Mouse (Mus musculus) intestine, embryonic 14.5 days (tissue): ENCODE results near the gene Cpeb1. TPM values are rescaled to one million over a fixed set of nuclear protein-coding genes. Genes with fewer than 3 reads are reported as not detected.

Source experiments
- ATAC-seq: fragments of 200-750 bp; cut with Nextera tagmentation; replicated peaks from 2 replicates; pipeline ENCODE4 v1.8.0; 2017; ENCODE audit warnings: low read depth, moderate number of reproducible peaks, moderate TSS enrichment, moderate library complexity; ENCODE audit not compliant: low FRiP score, low TSS enrichment
- DNase-seq: peaks from one replicate; pipeline ENCODE4 v3.0.0-alpha.2; 2018; ENCODE audit warnings: low spot score
- H3K27ac ChIP-seq: fragments of 300-500 bp; sonication (generic); 2 replicates; pipeline ENCODE4 v1.5.1; 2014; ENCODE audit warnings: low read depth, mild to moderate bottlenecking, control low read depth
- H3K27me3 ChIP-seq: fragments of 300-500 bp; sonication (generic); replicated peaks from 2 replicates; pipeline ENCODE4 v1.6.1; 2014; ENCODE audit warnings: low read length, control low read depth; ENCODE audit not compliant: control insufficient read depth, insufficient read depth
- H3K36me3 ChIP-seq: fragments of 300-500 bp; sonication (generic); 2 replicates; pipeline ENCODE4 v1.6.1; 2014; ENCODE audit warnings: low read length, control low read depth; ENCODE audit not compliant: control insufficient read depth, insufficient read depth
- H3K4me1 ChIP-seq: fragments of 300-500 bp; sonication (generic); replicated peaks from 2 replicates; pipeline ENCODE4 v1.6.1; 2014; ENCODE audit warnings: low read length, control low read depth, mixed read lengths; ENCODE audit not compliant: control insufficient read depth, insufficient read depth
- H3K4me2 ChIP-seq: fragments of 300-500 bp; sonication (generic); 2 replicates; pipeline ENCODE4 v1.6.1; 2014; ENCODE audit warnings: low read length
- H3K4me3 ChIP-seq: fragments of 300-500 bp; sonication (generic); 2 replicates; pipeline ENCODE4 v1.5.1; 2014; ENCODE audit warnings: low read depth, low read length, control low read depth, mixed read lengths
- H3K9ac ChIP-seq: fragments of 300-500 bp; sonication (generic); 2 replicates; pipeline ENCODE4 v1.6.1; 2014; ENCODE audit warnings: mild to moderate bottlenecking, low read length
- H3K9me3 ChIP-seq: fragments of 300-500 bp; sonication (generic); 2 replicates; pipeline ENCODE4 v1.6.1; 2016; ENCODE audit warnings: low read length, control low read depth; ENCODE audit not compliant: control insufficient read depth
- WGBS: fragments of 180-500 bp; shearing (Covaris S2); extraction: QIAGEN DNeasy Blood & Tissue Kit; methylation state at CpG from one replicate; pipeline ENCODE4 v1.1.7; 2014; 5-methylcytosine and 5-hydroxymethylcytosine counted together
- polyA plus RNA-seq: library from polyadenylated mRNA; unstranded; fragments of >200 nt; fragmentation: Nextera tagmentation; extraction: Ambion mirVana; gene quantifications from 2 replicates; pipeline ENCODE4 v1.2.1, GENCODE M21; 2014

Cpeb1 gene
- polyA plus RNA-seq, 1 experiment from 2014 or later, result 2.0 TPM

DNA sequence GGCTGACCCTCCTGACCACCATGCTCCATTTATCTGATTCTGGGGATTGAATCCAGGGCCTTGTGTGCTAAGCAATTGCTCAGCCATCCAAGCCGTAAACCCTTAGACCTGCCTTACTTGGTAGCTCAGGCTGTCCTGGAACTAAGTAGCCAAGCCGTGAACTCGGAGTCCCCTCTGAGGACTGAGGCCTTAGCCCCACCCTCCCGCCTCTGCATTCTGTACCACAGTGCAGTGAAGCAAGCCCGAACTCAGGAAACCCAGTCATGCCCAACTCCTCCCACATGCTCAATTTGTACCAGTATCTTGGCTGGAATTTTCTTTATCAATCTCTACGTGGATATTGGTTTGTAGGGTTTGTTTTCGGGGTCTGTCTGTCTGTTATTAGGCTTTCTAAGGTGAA is 123.4 kb downstream of the Cpeb1 start:
- Histone ChIP-seq H3K36me3 (peaks cover 36% of the 10 kb centered on the region), H3K4me3 (no peak overlapping the region), H3K9ac (no peak overlapping the region), H3K27ac (no peak overlapping the region), H3K4me1 (no peaks in the 10 kb centered on the region), H3K27me3 (no peaks in the 10 kb centered on the region), H3K4me2 (no peak overlapping the region), H3K9me3 (no peaks in the 10 kb centered on the region)
- WGBS, result 83% methylated on average over 7 of the region's 7 CpGs
- DNase-seq (no peak), ATAC-seq (no peak)

DNA sequence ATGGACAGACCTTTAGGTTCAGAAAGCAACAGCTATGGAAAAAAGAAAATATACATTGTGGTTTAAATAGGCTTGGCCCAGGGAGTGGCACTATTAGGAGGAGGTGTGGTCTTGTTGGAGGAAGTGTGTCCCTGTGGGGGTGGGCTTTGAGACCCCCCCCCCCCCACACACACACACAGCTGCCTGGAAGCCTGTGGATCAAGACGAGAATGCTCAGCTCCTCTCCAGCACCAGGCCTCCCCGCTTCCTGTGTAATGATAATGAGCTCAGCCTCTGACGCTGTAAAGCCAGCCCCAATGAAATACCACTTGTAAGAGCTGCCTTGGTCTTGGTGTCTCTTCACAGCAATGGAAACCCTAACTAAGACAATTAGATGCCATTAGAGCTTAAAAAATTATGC is 124.5 kb downstream of the Cpeb1 start:
- no peaks in the 10 kb centered on the region for H3K27me3 ChIP-seq
- no peak for ATAC-seq

DNA sequence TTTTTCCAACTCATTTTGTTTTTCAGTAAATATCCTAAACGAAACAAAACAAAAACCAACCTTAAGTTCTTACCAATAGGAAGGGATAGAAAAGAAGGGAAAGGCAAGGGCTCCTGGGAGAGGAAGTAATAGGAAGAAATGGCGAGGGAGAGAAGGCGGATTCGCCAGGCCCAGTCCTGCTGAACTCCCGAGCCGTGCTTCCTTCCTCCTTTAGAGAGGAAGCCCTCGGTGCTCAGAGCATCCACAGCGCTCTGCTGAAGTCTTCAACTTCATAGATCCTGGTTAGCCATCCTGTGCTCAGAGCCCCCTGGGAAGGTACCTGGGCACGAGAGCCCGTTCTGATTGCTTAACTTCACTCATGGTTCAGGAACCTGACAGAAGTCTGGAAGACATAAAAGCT is 127.6 kb downstream of the Cpeb1 start:
- H3K27ac ChIP-seq, result no peak overlapping the region
- 81% methylated on average over 10 of the region's 10 CpGs for WGBS

More for the DNA sequence above, 124.5 kb downstream of the Cpeb1 start:
- Histone ChIP-seq H3K4me2 (no peak overlapping the region), H3K27ac (no peak overlapping the region), H3K9me3 (no peaks in the 10 kb centered on the region), H3K4me3 (no peak overlapping the region), H3K4me1 (no peaks in the 10 kb centered on the region), H3K36me3 (peaks cover 33% of the 10 kb centered on the region), H3K9ac (no peak overlapping the region)
- DNase-seq, result no peak
- WGBS, result 30% methylated on average over 3 of the region's 3 CpGs

DNA sequence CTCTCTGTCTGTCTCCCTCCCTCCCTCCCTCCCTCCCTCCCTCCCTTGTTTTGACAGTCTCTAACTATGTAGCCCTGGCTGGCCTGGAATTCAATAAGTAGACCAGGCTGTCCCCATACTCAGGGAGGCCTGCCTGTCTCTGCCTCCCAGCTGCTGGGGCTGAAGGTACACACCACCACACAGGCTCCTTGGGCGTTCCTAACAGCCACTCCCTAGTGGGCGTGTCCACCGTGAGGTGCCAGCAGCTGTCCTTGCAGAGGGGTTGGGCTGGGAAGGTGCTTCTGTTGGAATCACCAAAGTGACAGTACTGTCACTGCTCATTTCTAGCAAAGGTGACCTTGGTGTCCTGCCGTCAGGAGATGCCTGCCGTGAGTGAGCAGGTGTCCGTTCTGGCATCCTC is 128.4 kb downstream of the Cpeb1 start:
- no peaks in the 10 kb centered on the region for H3K27me3 ChIP-seq
- no peak overlapping the region for H3K4me3 ChIP-seq
- DNase-seq (no peak), ATAC-seq (no peak)
- no peaks in the 10 kb centered on the region for H3K4me1 ChIP-seq
- no peak overlapping the region for H3K27ac ChIP-seq
- WGBS, result 83% methylated on average over 6 of the region's 6 CpGs
- H3K9me3 ChIP-seq, result no peaks in the 10 kb centered on the region
- 0 out of 2 replicates have a peak, but pooled peaks cover 11% of the 10 kb centered on the region for H3K36me3 ChIP-seq
- H3K4me2 ChIP-seq, result no peak overlapping the region
- no peak overlapping the region for H3K9ac ChIP-seq

More for the DNA sequence above, 127.6 kb downstream of the Cpeb1 start:
- H3K9ac ChIP-seq, result no peak overlapping the region
- no peak overlapping the region for H3K4me3 ChIP-seq
- no peak overlapping the region for H3K4me2 ChIP-seq
- H3K36me3 ChIP-seq, result peaks cover 18% of the 10 kb centered on the region
- no peak for ATAC-seq
- H3K9me3 ChIP-seq, result no peaks in the 10 kb centered on the region
- no peaks in the 10 kb centered on the region for H3K4me1 ChIP-seq
- no peaks in the 10 kb centered on the region for H3K27me3 ChIP-seq
- DNase-seq, result no peak

DNA sequence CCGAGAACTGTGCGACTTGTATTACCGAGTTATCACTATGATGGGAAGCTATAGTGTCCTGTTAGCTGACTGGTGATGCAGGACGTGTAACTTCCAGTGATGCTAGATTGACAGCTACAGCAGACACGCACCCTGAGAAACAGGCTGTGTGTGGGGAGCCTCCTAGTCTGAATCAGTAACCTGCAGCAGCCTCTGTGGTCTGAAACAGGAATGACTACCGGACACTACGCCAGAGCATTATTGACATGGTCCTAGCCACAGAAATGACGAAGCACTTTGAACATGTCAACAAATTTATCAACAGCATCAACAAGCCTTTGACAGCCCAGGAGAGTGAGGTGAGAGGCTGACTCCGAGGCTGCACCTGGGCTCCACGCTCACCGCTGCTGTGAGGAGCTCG is 129.2 kb downstream of the Cpeb1 start:
- Histone ChIP-seq H3K4me2 (no peak overlapping the region), H3K4me1 (no peaks in the 10 kb centered on the region), H3K36me3 (0 out of 2 replicates have a peak, but pooled peaks cover 9% of the 10 kb centered on the region), H3K4me3 (no peak overlapping the region), H3K9me3 (no peaks in the 10 kb centered on the region), H3K9ac (no peak overlapping the region), H3K27ac (no peak overlapping the region), H3K27me3 (no peaks in the 10 kb centered on the region)
- ATAC-seq, result no peak
- DNase-seq, result no peak
- WGBS, result 83% methylated on average over 12 of the region's 12 CpGs

DNA sequence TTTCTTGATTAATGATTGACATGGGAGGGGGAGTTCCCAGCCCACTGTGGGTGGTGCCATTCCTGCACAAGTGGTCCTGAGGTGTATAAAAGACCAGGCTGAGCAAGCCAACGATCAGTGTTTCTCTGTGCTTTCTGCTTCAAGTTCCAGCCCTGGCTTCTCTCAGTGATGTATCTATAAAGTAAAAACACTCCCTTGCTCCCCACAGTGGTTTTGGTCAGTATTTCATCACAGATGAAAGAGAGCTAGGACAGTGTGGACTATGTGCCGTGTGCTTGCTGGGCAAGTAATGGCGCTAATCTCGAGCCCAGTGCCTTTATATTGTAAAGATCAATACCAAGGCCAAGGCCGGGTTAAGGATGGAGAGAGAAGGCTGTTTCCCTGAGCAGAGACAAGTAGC is 133.5 kb downstream of the Cpeb1 start:
- Histone ChIP-seq H3K4me1 (no peaks in the 10 kb centered on the region), H3K9ac (no peak overlapping the region), H3K27ac (no peak overlapping the region), H3K4me2 (no peak overlapping the region), H3K4me3 (no peak overlapping the region), H3K27me3 (no peaks in the 10 kb centered on the region), H3K9me3 (no peaks in the 10 kb centered on the region), H3K36me3 (no peaks in the 10 kb centered on the region)
- WGBS, result 73% methylated on average over 5 of the region's 5 CpGs
- DNase-seq (no peak), ATAC-seq (no peak)

DNA sequence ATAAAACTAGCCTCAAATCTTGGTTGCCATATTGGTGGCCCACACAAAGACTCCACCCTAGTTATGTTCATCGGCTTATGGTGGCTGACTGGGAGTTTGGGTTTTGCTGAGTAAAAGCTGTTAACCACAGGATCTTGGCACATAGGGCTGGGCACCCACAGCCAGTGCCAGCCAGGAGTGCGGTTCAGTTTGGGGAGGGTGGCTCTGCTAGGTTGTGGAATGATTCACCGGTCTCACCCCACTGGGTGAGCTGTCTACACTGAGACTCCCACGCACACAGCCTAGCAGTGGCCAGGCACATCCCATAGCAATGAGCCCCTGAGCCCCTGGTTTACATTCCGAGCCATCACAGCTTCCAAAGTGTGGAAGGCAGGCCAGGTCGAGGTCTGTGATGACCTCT is 135.5 kb downstream of the Cpeb1 start:
- no peak for ATAC-seq

DNA sequence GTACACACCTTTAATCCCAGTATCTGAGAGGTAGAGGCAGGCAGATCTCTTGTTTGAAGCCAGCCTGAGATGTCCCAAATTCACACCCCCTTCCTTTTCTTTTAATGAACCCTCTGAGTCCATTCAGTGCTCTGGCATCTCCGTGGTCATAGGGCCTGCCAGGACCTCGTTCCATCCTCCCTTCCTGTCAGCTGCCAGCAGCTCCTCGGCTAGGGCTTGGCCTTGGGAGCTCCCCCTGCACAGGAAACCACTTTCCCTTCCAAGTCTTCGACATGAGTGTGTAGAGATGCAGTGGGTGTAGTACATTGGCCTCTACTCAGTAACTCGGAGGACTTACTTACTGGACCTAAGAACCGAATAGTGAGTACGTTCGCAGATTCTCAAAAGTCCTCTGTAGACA is 139.7 kb downstream of the Cpeb1 start:
- Histone ChIP-seq H3K36me3 (no peaks in the 10 kb centered on the region), H3K4me3 (no peak overlapping the region), H3K27me3 (no peaks in the 10 kb centered on the region), H3K27ac (no peak overlapping the region), H3K9ac (no peak overlapping the region), H3K4me2 (no peak overlapping the region), H3K9me3 (no peaks in the 10 kb centered on the region), H3K4me1 (no peaks in the 10 kb centered on the region)
- ATAC-seq (no peak), DNase-seq (no peak)
- WGBS, result 63% methylated on average over 8 of the region's 8 CpGs

More for the DNA sequence above, 135.5 kb downstream of the Cpeb1 start:
- Histone ChIP-seq H3K4me1 (no peaks in the 10 kb centered on the region), H3K4me3 (no peak overlapping the region), H3K4me2 (no peak overlapping the region), H3K9me3 (no peaks in the 10 kb centered on the region), H3K9ac (no peak overlapping the region), H3K27ac (no peak overlapping the region), H3K36me3 (no peaks in the 10 kb centered on the region), H3K27me3 (no peaks in the 10 kb centered on the region)
- DNase-seq, result no peak
- WGBS, result 63% methylated on average over 6 of the region's 6 CpGs

DNA sequence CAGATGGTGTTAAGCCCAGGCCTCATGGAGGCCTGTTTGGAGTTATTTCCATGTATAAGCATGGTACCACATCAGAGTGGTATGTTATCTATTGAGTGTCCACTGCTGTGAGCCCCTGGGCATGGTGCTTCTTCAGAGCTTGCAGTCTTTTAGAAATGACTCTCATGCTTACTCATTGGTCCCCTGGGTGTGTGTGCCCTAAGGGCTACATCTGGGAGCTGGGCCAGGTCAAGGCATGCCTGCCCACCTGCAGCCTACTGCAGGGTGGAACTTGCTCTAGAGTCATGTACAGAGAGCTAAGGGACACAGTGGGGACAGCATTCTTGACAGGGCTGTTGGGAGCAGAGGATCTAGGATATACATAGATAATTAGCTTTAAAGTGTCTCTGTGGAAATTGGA is 143.7 kb downstream of the Cpeb1 start:
- no peak for ATAC-seq
- H3K36me3 ChIP-seq, result no peaks in the 10 kb centered on the region
- no peaks in the 10 kb centered on the region for H3K4me1 ChIP-seq
- no peak overlapping the region for H3K4me3 ChIP-seq
- no peaks in the 10 kb centered on the region for H3K27me3 ChIP-seq
- no peak for DNase-seq
- no peak overlapping the region for H3K9ac ChIP-seq
- no peaks in the 10 kb centered on the region for H3K9me3 ChIP-seq
- H3K4me2 ChIP-seq, result no peak overlapping the region
- no peak overlapping the region for H3K27ac ChIP-seq
